In genomic region chr11:53851795-53852194, GRCm38 (mm10) we compare ENCODE assay signal across 11 mouse cellular contexts. TPM values are rescaled to one million over a fixed set of nuclear protein-coding genes. Genes with fewer than 3 reads are reported as not detected.
DNase-seq lines count a peak whose midpoint lies in the region; ATAC-seq lines count a peak whose summit lies in the region.
"Had no signal": no experiment of that assay in that cellular context is flagged by ENCODE, and none has a peak within 500 bp of the region (broad histone marks: within the 10 kb centered on the region; RNA-seq: fewer than 3 reads in every experiment).

No protein-coding gene starts in this region.

- H3K36me3 ChIP-seq in lung, embryonic 16.5 days (ENCODE audit: control insufficient read depth, insufficient read depth, low read length): no peaks in the 10 kb centered on the region
- H3K36me3 ChIP-seq: hindbrain, embryonic 15.5 days had no signal

- DNase-seq in 416B (ENCODE audit: low read depth): peak; percentile 94
- peak; percentile 58 for DNase-seq in ES-CJ7 (ENCODE audit: low read depth, low spot score)
- DNase-seq in spleen, postnatal 36 days (ENCODE audit: low spot score in 2 of 2): peak; percentile 74 to 75
- no peak for DNase-seq in retina, embryonic 14.5 days (ENCODE audit: low spot score)
- DNase-seq in heart, postnatal 10 days: no peak
- DNase-seq in gastrocnemius, postnatal 14 days: no peak
- no peak for DNase-seq in urinary bladder, postnatal 14 days (ENCODE audit: low spot score)

- H3K4me2 ChIP-seq in lung, embryonic 16.5 days (ENCODE audit: low read depth, low read length): no peak overlapping the region
- H3K4me2 ChIP-seq: hindbrain, embryonic 15.5 days had no signal

- no peak overlapping the region for H3K4me3 ChIP-seq in lung, embryonic 16.5 days (ENCODE audit: low read length)
- H3K4me3 ChIP-seq: hindbrain, embryonic 15.5 days had no signal

- intact Hi-C loops in heart, postnatal 10 days (cut with DNase I): no loop called here
- intact Hi-C loops in gastrocnemius, postnatal 14 days (cut with DNase I; ENCODE audit: low total_unique reads): loop anchor here (5.0 kb wide), 1 partner anchor 94 kb away; no protein-coding TSS in a partner anchor

- H3K9ac ChIP-seq in lung, embryonic 16.5 days (ENCODE audit: low read length): no peak overlapping the region
- H3K9ac ChIP-seq: hindbrain, embryonic 15.5 days had no signal

- ATAC-seq in lung, embryonic 16.5 days (ENCODE audit: low read depth): peak; percentile 66

- WGBS in lung, embryonic 16.5 days: 19% methylated on average over 5 of the region's 5 CpGs

- no peaks in the 10 kb centered on the region for H3K27me3 ChIP-seq in lung, embryonic 16.5 days (ENCODE audit: control insufficient read depth, insufficient read depth, low read depth, low read length)

- no peak overlapping the region for H3K27ac ChIP-seq in lung, embryonic 16.5 days (ENCODE audit: low read length)
- H3K27ac ChIP-seq: hindbrain, embryonic 15.5 days; macrophage had no signal

- no peaks in the 10 kb centered on the region for H3K9me3 ChIP-seq in lung, embryonic 16.5 days (ENCODE audit: control insufficient read depth, low read length)
- H3K9me3 ChIP-seq: hindbrain, embryonic 15.5 days had no signal

- peaks cover 21% of the 10 kb centered on the region for H3K4me1 ChIP-seq in lung, embryonic 16.5 days (replicated peaks; ENCODE audit: control insufficient read depth, insufficient read depth, low read length)
- H3K4me1 ChIP-seq: hindbrain, embryonic 15.5 days had no signal

RNA-seq across cellular contexts. Expression of gene Gm12216, which starts 7.3 kb away (rescaled TPM):
- polyA plus RNA-seq in lung, embryonic 16.5 days (2015; fragmentation: Nextera tagmentation; extraction: Ambion mirVana): 1.8 and 2.4 TPM in 2 replicates
- total RNA-seq in heart, postnatal 10 days (2021): 1 to 10 TPM; 1.9 to 2.0 TPM
- total RNA-seq in gastrocnemius, postnatal 14 days (2021): 1 to 10 TPM; 2.1 to 3.7 TPM
- polyA plus RNA-seq: embryonic facial prominence, embryonic 11.5 days had no signal

RNA-seq across cellular contexts. Expression of gene Slc22a5, which starts 39.7 kb away (rescaled TPM):
- polyA plus RNA-seq in lung, embryonic 16.5 days (2015; fragmentation: Nextera tagmentation; extraction: Ambion mirVana): 9.1 and 9.7 TPM in 2 replicates
- total RNA-seq in heart, postnatal 10 days (2021): 10 to 100 TPM; 18.3 to 20.9 TPM
- total RNA-seq in gastrocnemius, postnatal 14 days (2021): 10 to 100 TPM; 11.1 to 11.2 TPM

Comparison
In these comparisons a context has a peak if more than half of its experiments do, and no peak if none do; other contexts are left out.
1. DNase-seq: peak in 416B (single experiment), ES-CJ7 (single experiment) and spleen, postnatal 36 days (2 of 2); none in retina, embryonic 14.5 days (single experiment), heart, postnatal 10 days (0 of 2), gastrocnemius, postnatal 14 days (single experiment) and urinary bladder, postnatal 14 days (single experiment).